Mouse (Mus musculus) frontal cortex, postnatal 14 days (tissue): ENCODE measurements around the gene Swap70.

Experiments used
- DNase-seq, 2 experiments: peaks; one replicate each; pipeline ENCODE4 v3.0.0; 2022; ENCODE audit warnings: low spot score in 2 of 2

The Swap70 gene

DNA sequence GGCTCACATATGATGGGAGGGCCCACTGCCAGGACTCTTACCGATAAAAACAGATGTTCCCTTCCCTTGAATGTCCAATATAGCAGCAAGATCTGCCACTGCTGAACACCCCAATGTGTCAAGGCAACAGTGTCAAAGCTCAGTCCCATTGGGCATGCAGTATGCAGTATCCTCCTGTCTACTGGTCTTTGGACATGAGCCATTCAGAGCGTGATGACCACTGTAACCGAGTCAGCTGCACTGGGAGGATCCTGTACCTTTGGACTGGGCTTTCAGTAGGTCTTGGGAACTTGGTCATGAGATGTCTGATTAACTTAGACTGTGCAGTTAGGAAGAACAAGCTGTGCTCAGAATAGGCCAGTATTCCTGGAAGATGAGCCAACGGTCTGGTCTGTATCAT, 84.0 kb downstream of the Swap70 start:
- no peak for DNase-seq

DNA sequence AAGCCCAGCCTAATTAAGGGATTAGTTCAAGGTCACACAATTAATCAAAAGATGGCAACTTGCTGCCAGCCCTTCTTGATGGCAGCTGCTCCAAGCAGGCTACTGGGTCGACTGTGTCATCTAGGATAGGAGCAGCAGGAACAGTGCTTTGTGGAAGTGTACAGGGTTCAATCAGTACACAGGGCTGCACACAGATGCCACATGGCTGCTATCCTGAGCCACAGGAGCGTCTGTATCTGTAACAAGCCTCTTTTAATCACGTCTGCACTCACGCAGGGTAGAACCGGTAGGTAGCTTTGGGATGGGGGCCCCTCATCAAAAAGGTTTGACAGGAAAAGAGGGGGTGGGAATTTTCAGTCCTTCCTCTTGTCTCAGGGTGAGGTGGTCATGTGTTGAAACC, 84.8 kb downstream of the Swap70 start:
- no peak for DNase-seq

DNA sequence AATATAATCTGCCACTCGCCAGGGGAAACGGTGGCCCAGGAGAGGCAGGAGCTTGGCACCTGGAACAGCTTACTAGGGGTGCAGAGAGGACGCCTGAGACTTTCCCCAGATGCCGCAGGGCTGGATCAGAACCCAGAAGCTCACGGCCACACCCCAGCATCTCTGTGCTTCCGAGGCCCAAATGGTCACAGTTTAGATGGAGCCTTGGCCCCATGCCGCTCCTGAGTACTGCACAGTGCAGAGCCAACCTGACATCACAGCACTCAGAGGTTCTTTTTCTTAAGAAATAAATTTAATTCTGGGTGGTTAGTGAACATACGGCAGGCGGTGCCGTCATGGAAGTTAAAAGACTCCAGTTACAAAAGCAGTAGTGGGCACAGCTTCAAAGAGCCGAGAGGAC, 86.2 kb downstream of the Swap70 start:
- DNase-seq = no peak

DNA sequence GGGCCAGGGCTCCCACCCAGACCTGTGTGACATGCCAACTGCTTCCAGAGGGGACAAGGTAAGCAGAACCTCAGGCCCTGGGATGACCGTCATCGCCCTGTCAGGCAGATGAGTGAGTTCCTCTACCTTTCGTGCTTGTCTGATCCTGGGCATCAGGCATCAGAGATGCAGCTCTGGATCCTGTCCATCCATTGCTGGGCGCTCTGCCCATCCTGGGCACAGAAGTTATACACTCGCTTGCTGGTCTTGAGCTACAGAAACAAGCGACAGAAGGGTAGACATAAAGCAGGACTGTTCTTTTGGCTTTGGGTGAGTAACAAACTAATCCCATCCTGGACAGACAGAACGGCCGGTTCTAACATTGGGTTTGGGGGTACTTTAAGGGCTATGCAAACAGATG, 87.7 kb downstream of the Swap70 start:
- no peak for DNase-seq

DNA sequence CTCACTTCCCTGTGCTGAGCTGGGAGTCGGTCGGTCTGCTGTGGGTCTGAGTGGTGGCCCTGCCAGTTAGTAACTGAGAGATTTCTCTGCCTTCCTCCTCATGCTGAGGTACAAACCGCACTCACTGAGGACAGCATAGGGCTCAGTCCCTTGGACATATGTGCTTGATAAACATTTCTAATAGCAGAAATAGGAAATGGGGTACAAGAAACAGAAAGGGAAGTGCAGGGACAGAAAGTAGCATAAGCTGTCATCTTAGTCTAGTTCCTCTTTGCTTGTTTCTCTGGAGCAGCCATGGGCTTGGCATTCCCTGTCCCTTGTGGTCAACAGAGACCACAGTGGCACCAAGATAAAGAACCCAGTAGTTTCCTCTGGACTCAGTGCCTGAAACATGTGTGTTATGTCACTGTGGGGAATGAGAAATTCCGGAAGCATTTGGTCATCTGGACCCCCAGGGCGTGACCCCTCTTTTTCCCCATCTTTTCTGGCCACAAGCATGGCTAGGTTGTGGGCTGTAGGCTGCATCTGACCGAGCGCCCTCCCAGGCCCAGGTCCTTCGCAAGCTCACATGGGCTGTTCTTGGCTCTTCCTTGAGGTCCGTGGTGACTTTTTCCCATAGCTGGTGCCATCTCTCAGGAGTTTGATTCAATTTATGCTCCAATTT, 92.0 kb downstream of the Swap70 start:
- DNase-seq = no peak

DNA sequence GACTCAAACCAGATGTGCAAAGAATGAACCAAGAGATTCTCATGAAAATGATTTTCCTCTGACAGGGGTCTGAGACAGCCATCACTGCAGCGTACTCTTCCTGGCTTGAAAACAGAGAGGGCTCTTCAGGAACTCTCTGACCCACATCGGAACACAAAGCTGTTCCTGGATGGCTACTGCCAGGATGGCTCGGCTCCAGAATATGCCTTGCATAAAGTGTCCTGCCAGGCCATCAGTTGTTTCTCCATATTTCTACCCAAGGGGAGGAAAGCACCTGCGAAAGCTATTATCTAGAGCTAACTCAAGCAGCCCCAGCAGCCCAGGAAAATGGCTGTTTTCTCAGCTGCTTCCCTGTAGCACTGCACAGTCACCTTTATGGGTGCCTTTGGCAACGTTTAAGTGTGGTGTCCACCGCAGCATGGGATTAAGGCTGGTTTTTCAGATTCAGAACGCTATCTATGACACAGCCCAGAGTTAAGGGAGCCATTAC, 92.9 kb downstream of the Swap70 start:
- DNase-seq = no peak

DNA sequence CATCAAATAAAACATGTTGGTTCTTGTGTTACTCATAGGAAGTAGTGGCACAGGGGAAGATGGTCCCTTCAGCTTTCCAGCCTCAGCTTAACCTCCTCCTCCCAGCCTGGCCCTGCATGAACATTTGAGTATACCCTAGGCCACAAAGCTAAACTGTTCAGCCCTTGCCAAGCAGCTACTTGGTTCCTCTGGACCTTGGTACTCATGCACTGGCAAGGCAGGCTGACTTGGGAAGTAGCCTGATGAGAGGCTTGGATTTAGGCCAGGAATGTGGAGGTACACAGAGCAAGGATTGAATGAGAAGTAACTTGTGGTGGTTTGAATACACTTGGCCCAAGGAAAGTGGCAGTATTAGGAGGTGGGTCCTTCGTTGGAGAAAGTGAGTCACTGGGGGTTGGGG, 93.8 kb downstream of the Swap70 start:
- DNase-seq = no peak

DNA sequence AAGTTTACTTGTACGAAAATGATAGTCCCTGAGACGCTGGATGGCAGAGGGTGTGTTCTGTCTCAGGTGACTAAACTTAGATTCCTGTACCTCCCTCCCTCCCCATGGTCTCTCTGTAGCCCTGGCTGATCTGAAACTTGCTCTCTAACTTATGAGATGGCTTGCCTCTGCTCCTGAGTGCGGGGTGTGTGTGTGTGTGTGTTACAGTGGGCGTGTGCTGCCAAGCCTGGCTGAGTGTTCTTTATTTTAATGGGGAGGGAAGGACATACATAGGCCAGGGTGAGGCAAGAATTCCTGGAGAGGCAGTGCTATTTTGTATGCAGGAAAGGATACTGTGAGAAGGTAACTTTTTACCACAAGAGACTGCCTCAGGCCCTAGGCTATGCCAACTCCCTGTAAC, 95.9 kb downstream of the Swap70 start:
- DNase-seq = no peak

DNA sequence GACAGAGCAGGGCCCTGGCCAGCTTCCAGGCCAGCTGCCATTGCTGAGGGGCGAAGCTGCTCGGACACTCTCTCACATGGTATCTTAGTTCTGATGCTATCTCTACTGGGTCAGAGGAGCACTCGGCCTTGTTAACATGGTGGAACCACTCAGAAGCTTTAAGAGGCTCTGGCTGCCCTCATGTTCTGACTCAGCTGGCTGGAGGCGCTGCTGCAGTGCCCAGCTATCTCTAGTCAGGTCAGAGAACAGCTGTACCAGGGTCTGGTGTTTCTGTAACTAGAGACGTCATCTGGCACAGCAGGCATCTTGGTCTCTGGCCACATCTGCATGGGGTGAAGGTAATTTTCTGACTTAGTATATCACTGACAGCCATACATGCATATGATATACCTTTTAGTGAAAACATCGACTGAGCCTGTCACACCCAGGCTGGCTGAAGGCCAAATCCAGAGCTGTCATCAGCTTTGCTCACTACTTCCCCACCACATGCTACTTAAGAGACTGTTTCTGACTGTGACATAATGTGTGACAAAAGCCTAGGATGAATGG, 97.5 kb downstream of the Swap70 start:
- no peak for DNase-seq

DNA sequence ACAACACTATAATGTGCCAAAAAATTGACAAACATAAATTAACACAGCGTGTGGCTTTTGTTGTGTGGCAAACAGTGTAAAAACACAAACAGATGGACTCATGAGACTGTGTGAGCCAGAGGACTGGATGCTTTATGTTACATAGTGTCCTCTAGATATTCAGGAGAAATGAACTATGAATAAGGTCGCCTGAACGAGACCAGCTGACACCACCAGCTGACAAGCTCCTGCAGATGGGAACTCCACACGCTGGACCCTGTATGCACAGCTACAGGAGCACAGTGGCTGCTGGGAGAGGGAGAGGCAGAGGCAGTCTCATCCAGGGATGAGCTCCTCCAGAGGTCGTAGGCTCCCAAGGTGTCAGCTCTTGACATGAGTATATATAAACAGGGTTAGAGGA, 99.6 kb downstream of the Swap70 start:
- no peak for DNase-seq

DNA sequence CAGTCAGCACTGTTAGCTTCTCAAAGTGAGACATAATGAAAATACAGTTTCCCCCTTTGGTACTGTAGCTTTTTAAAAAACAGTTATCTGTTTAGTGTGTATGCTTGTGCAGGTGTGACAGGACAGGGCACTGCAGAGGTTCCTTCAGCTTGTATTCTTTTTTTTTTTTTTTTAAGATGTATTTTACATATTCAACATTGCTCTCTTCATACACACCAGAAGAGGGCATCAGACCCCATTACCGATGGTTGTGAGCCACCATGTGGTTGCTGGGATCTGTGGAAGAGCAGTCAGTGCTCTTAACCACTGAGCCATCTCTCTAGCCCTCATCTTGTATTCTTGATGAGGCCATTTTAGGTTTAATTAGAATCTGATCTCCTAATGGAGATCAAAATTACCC, 103.3 kb downstream of the Swap70 start:
- no peak for DNase-seq

DNA sequence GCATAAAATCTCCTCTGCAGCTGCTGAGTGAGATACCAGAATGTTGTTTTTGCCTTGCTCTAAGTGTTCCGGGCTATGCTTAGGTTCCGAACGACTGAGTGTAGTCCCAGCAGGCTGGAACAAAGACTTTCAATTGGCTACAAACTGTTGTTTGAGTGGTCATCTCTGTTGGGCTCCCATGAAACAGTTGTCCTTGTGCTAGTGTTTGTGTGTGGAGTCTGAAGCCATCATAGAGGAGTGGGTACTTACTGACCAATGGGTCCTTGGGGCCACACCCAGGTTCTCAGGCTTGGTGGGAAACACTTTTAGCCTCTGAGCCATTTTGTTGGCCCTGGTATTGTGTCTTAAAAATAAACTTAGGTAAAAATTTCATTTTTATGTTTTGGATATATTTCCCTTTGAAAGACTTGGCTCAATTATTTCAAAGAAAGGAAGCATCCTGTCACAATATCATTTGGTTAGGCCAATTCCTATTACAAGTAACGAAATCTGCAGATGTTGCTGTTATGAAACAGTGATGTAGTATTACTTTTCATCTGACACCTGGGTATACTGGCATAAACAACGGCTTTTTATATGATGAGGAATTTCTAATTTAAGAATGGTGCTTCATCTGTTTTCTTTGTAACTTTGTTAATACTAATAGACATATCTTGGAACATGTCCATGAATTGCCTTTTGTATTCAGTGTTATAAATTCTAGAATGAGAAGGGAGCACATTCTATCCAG, 104.0 kb downstream of the Swap70 start:
- DNase-seq = no peak
